Mouse (Mus musculus) E14TG2a.4 (cell line): ENCODE measurements at regions not wholly inside any gene's neighbourhood (a gene's known extent, or its start where the extent isn't known, plus 50 kb on each side); places are given as distances from the start of the nearest gene placed in this dataset.

Experiments
- CTCF ChIP-seq: conservative IDR thresholded peaks from 2 replicates; pipeline ENCODE4 v1.5.1; 2014; ENCODE audit warnings: low read length
- NANOG ChIP-seq: IDR thresholded peaks from 2 replicates; pipeline ENCODE4 v1.6.1; 2014; ENCODE audit warnings: borderline replicate concordance, low read length, mixed read lengths
- POU5F1 ChIP-seq: IDR thresholded peaks from 2 replicates; pipeline ENCODE4 v1.6.1; 2014; ENCODE audit warnings: low read length, borderline replicate concordance

GRCm38 (mm10) chr5:64403077-64403981 lies 247.2 kb downstream of the Tbc1d1 start:
- TF ChIP-seq CTCF (no peak), POU5F1 (no peak), NANOG (no peak)
